Mouse (Mus musculus) G1E-ER4 (cell line): Measurements from ENCODE around the gene Cfb. TPM values are rescaled to one million over a fixed set of nuclear protein-coding genes. Genes with fewer than 3 reads are reported as not detected.

Experiments
- GATA1 ChIP-seq: IDR thresholded peaks from one replicate; pipeline ENCODE4 v1.8.0; 2012; ENCODE audit warnings: low read length, inconsistent platforms
- polyA plus RNA-seq: library from polyadenylated mRNA; stranded (reverse); fragments of >175 nt; gene quantifications from 2 replicates; pipeline ENCODE4 v1.2.3, GENCODE M21; 2012

The Cfb gene
- not detected in 2 replicates for polyA plus RNA-seq

GRCm38 (mm10) chr17:34862416-34863081 lies at the start of gene Cfb:
Gene Cfb (minus strand): TSS chr17:34862518.
- no peak for TF ChIP-seq GATA1

DNA sequence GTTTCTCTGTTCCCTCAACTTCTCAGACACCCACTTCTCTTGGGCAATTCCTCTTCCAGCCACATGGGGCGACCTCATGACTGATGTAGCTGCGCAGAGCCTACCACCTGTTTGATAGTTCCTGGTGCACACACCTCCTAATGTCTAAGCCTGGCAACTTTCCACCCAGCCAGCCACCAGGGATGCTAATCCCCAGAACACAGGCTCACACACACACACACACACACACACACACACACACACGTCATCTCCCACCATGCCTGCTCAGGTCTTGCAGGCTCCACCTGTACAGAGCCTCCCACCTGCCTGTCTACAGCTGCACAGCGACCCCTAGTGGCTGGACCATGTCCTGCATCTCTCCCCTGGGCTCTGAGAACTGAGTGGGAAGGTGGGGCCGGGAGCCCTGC lies 49.6 kb upstream of the Cfb start:
- no peak for TF ChIP-seq GATA1

DNA sequence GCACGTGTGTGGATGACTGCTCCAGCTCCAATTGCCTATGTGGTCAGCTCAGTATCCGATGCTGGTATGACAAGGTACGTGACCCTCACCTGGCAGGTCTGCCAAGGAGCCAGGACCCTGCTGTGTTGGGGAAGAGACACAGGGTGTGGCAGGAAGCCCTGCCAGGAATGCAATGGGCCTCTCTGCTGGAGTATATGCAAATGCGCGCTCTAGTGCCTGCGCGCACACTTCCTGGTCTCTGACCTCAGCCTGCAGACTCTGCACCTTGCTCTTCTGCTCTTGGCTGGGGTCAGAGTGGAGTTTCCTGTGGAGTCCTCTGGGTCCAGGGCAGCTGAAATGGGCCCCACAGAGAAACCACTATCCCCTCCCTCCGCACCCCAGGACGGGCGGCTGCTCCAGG lies 48.7 kb upstream of the Cfb start:
- no peak for TF ChIP-seq GATA1

DNA sequence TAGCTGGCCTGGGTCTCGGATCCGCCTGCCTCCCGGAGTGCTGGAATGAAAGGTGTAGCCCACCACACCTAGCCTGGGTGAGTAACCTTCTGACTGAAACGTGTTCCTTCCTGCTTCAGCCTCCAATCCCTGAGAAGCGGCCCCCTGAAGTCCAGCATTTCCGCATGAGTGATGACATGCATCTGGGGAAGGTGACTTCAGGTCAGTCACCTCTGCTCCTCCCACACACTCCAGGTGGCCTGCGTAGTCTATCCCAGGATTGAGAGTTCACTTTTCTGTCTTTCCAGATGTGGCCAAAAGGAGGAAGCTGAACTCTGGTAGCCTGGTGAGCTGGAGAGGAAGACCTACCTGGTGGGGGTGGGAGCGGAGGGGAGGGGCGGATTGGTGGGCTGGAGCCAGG lies 40.6 kb upstream of the Cfb start:
- no peak for TF ChIP-seq GATA1

DNA sequence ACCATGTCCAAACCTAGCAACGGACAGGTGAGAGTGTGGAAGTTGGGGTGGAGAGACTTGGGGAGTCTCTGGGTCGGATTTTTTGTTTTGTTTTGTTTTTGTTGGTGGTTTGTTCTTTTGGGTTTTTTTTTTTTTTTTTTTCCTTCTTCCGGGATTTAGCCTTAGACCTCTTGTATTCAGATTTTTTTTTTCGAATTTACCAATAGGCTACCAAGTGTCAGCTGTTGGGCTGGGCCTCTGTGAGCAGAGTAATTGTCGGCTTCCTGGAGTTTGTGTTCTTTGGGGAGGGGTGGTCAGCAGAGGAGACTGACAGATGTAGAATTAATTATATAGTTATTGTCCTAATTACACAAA lies 37.5 kb upstream of the Cfb start:
- no peak for TF ChIP-seq GATA1

GRCm38 (mm10) chr17:34899053-34899889 lies 37.0 kb upstream of the Cfb start:
- no peak for TF ChIP-seq GATA1

DNA sequence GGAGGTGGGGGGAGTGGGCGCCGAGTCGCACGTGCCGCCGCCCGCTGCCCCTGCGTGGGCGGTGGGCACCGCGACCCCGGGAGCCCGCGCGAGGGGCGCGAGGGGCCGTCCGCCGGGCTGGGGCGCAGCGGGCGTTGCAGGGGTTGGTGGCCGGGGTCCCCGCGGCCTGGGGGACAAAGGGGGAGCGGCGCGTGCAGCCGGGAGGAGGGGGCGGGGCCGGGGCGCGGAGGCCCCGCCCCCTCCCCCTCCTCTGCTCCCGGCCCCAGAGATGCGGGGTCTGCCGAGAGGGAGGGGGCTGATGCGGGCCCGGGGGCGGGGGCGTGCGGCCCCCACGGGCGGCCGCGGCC lies 36.4 kb upstream of the Cfb start:
- TF ChIP-seq GATA1 = no peak

DNA sequence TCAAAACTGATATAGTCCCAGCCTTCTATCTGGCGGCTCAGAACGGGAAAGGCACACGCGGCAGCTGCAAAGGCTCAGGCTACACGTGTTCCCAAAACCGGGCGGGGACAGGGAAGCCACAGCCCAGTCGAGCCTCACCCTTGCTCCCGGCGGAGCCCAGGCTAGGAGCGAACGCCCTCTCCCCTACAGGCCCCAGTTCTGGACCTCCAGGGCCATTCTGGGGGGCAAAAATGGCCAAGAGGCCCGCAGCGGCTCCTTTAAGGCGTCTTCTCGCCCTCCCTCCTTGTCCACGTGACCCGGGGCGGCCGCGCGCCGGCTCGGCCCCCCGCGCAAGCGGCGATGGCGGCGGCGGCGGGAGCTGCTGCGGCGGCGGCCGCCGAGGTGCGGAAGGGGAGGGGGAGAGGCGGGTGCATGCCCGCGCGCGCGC lies 35.9 kb upstream of the Cfb start, which contains the start of the genes C2 and Ehmt2:
TSS of gene C2 (minus strand) at position 106 of the 427 bp plus-strand sequence.
TSS of gene Ehmt2 (plus strand) at position 310 of the 427 bp plus-strand sequence.
- TF ChIP-seq GATA1 = no peak

DNA sequence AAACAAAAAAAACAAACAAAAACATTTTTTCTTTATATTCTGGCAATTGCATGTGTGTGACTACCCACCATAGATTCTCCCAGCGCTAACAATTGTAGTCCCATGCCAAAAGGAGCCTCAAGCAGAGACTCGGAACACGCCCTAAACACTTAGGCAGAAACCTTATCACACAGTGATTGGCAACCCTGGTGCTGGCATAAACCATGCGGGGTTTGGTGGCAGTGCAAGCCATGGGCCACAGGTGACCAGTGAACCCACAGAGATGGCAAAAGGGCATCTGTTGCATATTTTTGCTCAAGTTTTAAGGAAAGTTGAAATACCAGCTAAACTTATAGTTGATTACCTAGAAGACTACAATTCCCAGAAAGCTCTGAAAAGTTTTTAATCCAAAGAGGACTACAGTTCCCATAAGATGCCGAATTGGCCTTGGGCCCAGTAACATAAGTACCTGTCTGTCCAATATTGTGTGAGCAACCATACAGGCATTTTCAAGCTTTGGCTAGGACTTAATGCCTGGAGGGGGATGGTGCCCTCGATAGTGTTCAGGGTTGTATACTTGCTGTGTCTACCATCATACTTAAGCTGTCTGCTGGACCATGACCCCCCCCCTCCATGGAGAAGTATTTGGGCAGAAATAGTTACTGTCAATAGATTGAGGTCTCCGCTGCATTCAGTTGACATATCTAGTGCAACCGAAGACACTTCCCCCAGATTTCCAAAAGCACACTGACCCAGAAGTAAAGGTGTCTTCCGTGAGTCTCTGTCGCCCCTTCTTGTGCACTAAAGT lies 35.2 kb upstream of the Cfb start:
- no peak for TF ChIP-seq GATA1

GRCm38 (mm10) chr17:34896366-34896765 lies 34.0 kb upstream of the Cfb start:
- no peak for TF ChIP-seq GATA1

- TF ChIP-seq GATA1 = no peak
These were observed 33.4 kb upstream of the Cfb start for GRCm38 (mm10) chr17:34895724-34896123.

GRCm38 (mm10) chr17:34894801-34895530 lies 32.6 kb upstream of the Cfb start:
- TF ChIP-seq GATA1 = no peak

DNA sequence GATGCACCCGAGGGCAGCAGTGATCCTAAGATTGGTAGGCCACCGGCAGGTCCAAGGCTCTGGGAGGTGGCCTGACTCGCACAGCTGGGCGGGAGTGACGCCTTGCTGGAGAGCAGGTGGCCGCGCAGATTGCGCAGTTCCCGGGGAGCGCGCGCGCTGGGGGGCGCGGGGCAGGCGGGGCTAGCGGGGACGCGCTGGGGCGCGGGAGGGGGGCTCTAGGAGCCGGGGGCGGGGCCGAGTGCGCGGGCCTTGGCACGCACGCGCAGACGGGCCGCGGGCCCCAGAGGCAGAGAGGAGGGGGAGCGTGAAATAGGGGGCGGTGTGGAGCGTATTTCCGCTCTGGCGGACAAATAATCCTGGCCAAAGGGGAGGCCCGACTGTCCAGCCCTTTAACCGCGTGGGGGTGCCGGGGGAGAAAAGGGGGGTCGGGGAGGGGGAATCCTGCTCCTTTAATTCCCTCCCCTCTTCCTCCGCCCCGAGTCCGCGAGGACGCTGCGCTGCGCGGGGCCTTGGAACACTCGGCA lies 31.8 kb upstream of the Cfb start:
- no peak for TF ChIP-seq GATA1

- TF ChIP-seq GATA1 = no peak
These were observed 30.9 kb upstream of the Cfb start for GRCm38 (mm10) chr17:34893072-34893824.
